Mouse (Mus musculus) cerebellum, adult 2 months (tissue): ENCODE measurements around the gene 1110032A03Rik. TPM values are rescaled to one million over a fixed set of nuclear protein-coding genes. Genes with fewer than 3 reads are reported as not detected.
A peak's percentile ranks its signal among the peaks of the same experiment; 100 is the strongest.

Source experiments
- DNase-seq, 2 experiments: peaks; one replicate each; pipeline ENCODE4 v3.0.0; 2021
- H3K27ac ChIP-seq: fragments of 200-500 bp; 2 replicates; pipeline ENCODE4 v1.5.1; 2012; ENCODE audit warnings: low read length, control low read depth, inconsistent platforms; ENCODE audit not compliant: insufficient read depth
- H3K27me3 ChIP-seq: fragments of 200-500 bp; 2 replicates; pipeline ENCODE4 v1.6.1; 2012; ENCODE audit warnings: inconsistent platforms, mild to moderate bottlenecking, low read length, moderate library complexity; ENCODE audit not compliant: control insufficient read depth, insufficient read depth
- H3K4me1 ChIP-seq: fragments of 200-500 bp; 2 replicates; pipeline ENCODE4 v1.6.1; 2011; ENCODE audit warnings: low read length; ENCODE audit not compliant: control insufficient read depth, insufficient read depth
- H3K4me3 ChIP-seq: fragments of 200-500 bp; replicated peaks from 2 replicates; pipeline ENCODE3; 2011; ENCODE audit warnings: mild to moderate bottlenecking, low read depth, low read length, control low read depth; ENCODE audit not compliant: insufficient read depth
- CTCF ChIP-seq: fragments of 200-500 bp; IDR thresholded peaks from 2 replicates; pipeline ENCODE4 v1.5.1; 2011; ENCODE audit warnings: low read depth, mild to moderate bottlenecking, control low read depth, low read length, moderate library complexity, borderline replicate concordance; ENCODE audit not compliant: insufficient read depth
- POLR2A ChIP-seq: fragments of 200-500 bp; IDR thresholded peaks from 2 replicates; pipeline ENCODE4 v1.6.1; 2011; ENCODE audit warnings: low read length, control low read depth, borderline replicate concordance; ENCODE audit not compliant: insufficient read depth
- WGBS: fragments of 180-500 bp; shearing (Covaris S2); methylation state at CpG from one replicate; pipeline ENCODE4 v1.1.7; 2018; 5-methylcytosine and 5-hydroxymethylcytosine counted together
- polyA plus RNA-seq: library from polyadenylated mRNA; depleted of rRNA; stranded (reverse); fragments of >200 nt; gene quantifications from 2 replicates; pipeline ENCODE4 v1.2.3, GENCODE M21; 2012; rRNA removed

Gene 1110032A03Rik
- polyA plus RNA-seq, 1 experiment, result 87.8 TPM

DNA sequence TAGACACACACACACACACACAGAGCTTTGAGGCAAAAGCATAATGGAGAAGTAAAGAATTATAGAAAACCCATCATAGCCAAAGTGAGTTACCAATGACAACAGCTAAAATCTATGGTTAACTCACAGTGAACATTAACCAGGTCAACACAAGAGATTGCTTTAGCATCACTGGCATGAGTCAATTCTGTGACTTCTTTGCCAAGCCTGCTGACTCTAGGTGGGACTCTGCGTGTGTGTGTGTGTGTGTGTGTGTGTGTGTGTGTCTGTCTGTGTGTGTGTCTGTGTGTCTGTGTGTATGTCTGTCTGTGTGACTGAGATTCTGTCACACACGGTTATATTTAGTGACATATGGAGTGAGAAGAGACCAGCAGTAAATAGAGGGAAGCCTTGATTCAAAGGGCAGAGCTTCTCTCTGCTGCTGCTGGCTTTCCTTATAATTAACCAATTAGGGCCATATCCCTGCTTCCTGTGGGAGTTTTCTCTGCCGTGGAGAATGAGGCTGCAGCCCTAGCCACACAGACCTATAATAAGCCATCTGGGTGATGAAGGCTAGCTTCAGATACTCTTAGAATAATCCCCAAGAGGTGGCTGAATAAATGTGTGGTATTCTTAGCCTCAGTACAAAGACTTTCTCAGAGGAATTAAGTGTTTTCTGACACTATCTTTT, 50.5 kb downstream of the 1110032A03Rik start:
- TF ChIP-seq CTCF (no peak), POLR2A (no peak)
- peak; percentile 51 to 54 for DNase-seq
- no peaks in the 10 kb centered on the region for H3K27me3 ChIP-seq
- peak overlapping the region; percentile 86 for H3K27ac ChIP-seq
- 5% methylated on average over 3 of the region's 3 CpGs for WGBS
- H3K4me1 ChIP-seq, result peaks cover 26% of the 10 kb centered on the region
- peak overlapping the region; percentile 46 for H3K4me3 ChIP-seq

DNA sequence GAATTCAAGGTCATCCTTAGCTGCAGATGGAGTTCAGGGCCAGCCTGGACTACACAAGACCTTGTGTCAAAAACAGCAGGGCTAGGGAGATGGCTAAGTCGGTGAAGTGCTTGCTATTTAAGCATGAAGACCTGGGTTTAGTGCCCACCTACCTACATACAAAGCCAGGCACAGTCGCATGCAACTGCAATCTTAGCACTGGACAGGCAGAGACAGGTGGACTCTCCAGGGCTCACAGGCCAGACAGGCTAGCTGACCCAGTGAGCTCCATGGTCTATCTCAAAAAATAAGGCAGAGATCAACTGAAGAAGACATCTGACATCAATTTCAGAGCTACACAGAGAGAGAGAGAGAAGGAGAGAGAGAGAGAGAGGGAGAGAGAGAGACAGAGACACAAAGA, 51.2 kb downstream of the 1110032A03Rik start:
- TF ChIP-seq POLR2A (no peak), CTCF (no peak)

DNA sequence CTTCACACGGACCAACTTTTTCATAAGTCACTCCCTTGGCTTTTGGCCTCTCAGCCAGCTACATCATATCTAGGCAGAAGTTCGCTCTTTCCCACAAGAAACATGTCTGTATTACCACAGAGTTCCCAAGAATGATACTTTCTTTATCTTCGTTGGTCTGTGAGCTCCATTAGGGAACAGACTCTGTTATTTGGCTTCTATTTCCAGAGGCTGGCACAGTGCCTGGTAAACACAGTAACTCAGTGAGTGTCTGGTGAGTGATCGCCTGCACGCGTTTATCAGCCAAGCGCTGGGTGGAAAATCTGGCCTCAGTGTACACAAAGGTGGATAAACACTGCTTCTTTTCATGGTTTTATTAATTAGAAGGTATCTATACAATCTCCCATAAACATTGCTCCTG, 51.9 kb downstream of the 1110032A03Rik start:
- H3K4me3 ChIP-seq, result peak overlapping the region; percentile 22

More for the DNA sequence above, 51.2 kb downstream of the 1110032A03Rik start:
- peak; percentile 39 to 54 for DNase-seq
- WGBS, result 23% methylated on average over 2 of the region's 2 CpGs
- H3K4me3 ChIP-seq, result peak overlapping the region; percentile 4
- peak overlapping the region; percentile 86 for H3K27ac ChIP-seq
- H3K27me3 ChIP-seq, result no peaks in the 10 kb centered on the region
- peaks cover 26% of the 10 kb centered on the region for H3K4me1 ChIP-seq

DNA sequence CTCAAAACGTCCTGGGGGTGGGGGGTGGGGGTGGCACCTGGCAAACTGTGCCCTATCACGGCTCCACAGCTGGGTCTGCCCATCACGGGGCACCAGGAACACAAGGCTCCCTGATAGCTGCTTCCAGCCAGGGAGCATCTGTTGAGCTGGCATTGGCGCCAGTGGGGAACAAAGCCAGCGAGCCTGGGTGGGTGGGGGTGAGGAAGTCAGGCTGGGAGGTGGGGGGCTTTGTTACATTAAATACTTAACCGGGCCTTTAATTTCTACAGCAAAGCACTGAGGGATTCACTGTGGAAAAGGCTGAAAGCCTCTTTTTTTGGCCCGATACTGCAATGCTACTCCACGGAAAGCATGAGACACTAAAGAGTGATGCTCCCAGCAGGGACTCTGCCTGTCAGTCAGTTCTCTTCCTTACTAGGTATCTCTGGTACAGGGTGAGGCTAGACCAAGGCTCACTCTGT, 52.8 kb downstream of the 1110032A03Rik start:
- DNase-seq, result peak; percentile 66 to 69
- H3K4me1 ChIP-seq, result peaks cover 26% of the 10 kb centered on the region
- H3K27me3 ChIP-seq, result no peaks in the 10 kb centered on the region
- 5% methylated on average over 8 of the region's 8 CpGs for WGBS
- peak overlapping the region; percentile 85 for H3K27ac ChIP-seq
- TF ChIP-seq POLR2A (no peak), CTCF (no peak)
- H3K4me3 ChIP-seq, result peak overlapping the region; percentile 8

More for the DNA sequence above, 51.9 kb downstream of the 1110032A03Rik start:
- Histone ChIP-seq H3K27ac (peak overlapping the region; percentile 66), H3K4me1 (peaks cover 26% of the 10 kb centered on the region), H3K27me3 (no peaks in the 10 kb centered on the region)
- DNase-seq, result peak; percentile 87 to 92
- WGBS, result 5% methylated on average over 7 of the region's 7 CpGs
- TF ChIP-seq POLR2A (no peak), CTCF (no peak)

DNA sequence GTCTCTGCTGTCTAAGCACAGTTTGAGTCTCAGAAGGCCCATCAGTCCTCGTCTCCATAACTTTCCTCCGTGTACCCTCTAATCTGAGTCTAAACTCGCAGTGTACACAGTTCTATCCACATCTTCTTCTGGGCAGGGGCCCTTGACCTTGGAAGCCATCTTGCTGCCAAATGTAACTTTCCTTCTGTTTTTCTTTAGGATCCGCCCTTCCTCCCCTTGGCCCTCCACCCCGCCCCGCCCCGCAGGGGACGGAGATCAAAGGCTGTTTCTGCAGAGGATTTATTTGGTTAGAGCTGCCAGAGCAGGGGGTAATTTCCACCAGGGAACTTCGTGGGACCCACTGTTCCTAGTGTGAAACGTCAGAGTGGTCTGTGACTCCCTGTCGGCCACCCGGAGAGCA, 54.3 kb downstream of the 1110032A03Rik start:
- Histone ChIP-seq H3K27ac (peak overlapping the region; percentile 32), H3K4me1 (peaks cover 33% of the 10 kb centered on the region), H3K27me3 (no peaks in the 10 kb centered on the region), H3K4me3 (no peak overlapping the region)
- no peak for TF ChIP-seq POLR2A
- TF ChIP-seq CTCF, result no peak
- peak in 1 of 2 experiments; percentile 29 for DNase-seq
- WGBS, result 43% methylated on average over 12 of the region's 12 CpGs

DNA sequence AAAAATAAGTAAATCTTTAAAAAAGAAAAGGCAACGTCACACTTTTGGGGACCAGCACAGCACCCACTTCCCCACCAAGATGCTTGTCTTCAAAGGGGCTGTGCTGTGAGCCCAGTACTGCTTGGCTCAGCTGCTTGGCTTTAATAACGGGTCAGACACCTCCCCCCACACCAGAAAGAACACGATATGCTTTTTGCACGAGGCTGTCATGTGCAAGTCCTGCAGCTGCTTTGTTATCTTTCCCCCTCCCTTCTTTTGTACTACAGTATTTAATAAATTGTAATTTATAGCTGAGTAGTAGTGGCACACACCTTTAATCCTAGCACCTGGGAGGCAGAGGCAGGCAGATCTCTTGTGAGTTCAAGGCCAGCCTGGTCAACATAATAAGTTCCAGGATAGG, 56.4 kb downstream of the 1110032A03Rik start:
- Histone ChIP-seq H3K4me1 (peaks cover 34% of the 10 kb centered on the region), H3K27me3 (no peaks in the 10 kb centered on the region), H3K27ac (no peak overlapping the region), H3K4me3 (no peak overlapping the region)
- 59% methylated on average over 4 of the region's 4 CpGs for WGBS
- TF ChIP-seq POLR2A, result no peak
- TF ChIP-seq CTCF, result no peak
- DNase-seq, result no peak

DNA sequence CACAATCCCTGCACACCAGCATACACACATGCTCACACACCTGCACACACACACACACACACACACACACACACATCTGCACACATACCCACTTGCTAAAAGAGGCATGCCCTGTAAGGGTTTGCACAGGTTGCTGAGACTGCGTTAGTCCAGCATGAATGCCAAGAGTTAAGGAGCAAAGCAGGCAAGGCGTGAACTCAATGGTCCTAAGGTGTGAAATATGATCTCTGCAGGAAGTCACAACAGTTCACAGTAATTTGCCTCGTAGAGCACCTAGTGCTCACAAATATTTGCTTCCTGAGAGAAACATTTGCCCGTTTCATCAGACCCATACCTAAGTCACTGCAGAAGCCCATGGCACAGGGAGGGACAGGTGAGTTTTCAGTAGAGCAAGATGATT, 61.1 kb downstream of the 1110032A03Rik start:
- H3K4me3 ChIP-seq, result no peak overlapping the region
- H3K27ac ChIP-seq, result no peak overlapping the region
- 20% methylated on average over 4 of the region's 4 CpGs for WGBS
- H3K27me3 ChIP-seq, result no peaks in the 10 kb centered on the region
- H3K4me1 ChIP-seq, result peaks cover 14% of the 10 kb centered on the region
- TF ChIP-seq POLR2A, result no peak
- TF ChIP-seq CTCF, result no peak
- no peak for DNase-seq

Other genes with a start within 250 kb of the 1110032A03Rik start
- gene Pts, start 246.8 kb downstream of the 1110032A03Rik start, polyA plus RNA-seq, result 51.2 and 57.0 TPM in 2 replicates
- gene Il18, start 220.7 kb downstream of the 1110032A03Rik start, polyA plus RNA-seq, result 30.5 and 32.9 TPM in 2 replicates
- gene Bco2, start 220.3 kb downstream of the 1110032A03Rik start, polyA plus RNA-seq, result 1.1 and 1.4 TPM in 2 replicates
- not detected in 2 replicates for gene Tex12, start 214.2 kb downstream of the 1110032A03Rik start, polyA plus RNA-seq
- 193 and 205 TPM in 2 replicates for gene Sdhd, start 171.7 kb downstream of the 1110032A03Rik start, polyA plus RNA-seq
- gene Timm8b, start 171.6 kb downstream of the 1110032A03Rik start, polyA plus RNA-seq, result 481 and 504 TPM in 2 replicates
- gene Pih1d2, start 158.2 kb downstream of the 1110032A03Rik start, polyA plus RNA-seq, result 1.8 and 2.3 TPM in 2 replicates
- 11.4 and 12.3 TPM in 2 replicates for gene Nkapd1, start 158.1 kb downstream of the 1110032A03Rik start, polyA plus RNA-seq
- 78.4 and 82.3 TPM in 2 replicates for gene Dlat, start 115.7 kb downstream of the 1110032A03Rik start, polyA plus RNA-seq
- 81.7 and 85.7 TPM in 2 replicates for gene Dixdc1, start 36.0 kb downstream of the 1110032A03Rik start, polyA plus RNA-seq
- 3.0 and 3.8 TPM in 2 replicates for gene 2310030G06Rik, start 29.0 kb downstream of the 1110032A03Rik start, polyA plus RNA-seq
- 296 and 364 TPM in 2 replicates for gene Cryab, start 24.2 kb downstream of the 1110032A03Rik start, polyA plus RNA-seq
- 3.2 and 3.4 TPM in 2 replicates for gene Hspb2, start 23.2 kb downstream of the 1110032A03Rik start, polyA plus RNA-seq
- 7.3 and 8.0 TPM in 2 replicates for gene Fdxacb1, start 7.3 kb downstream of the 1110032A03Rik start, polyA plus RNA-seq
- gene Alg9, start 501 bp downstream of the 1110032A03Rik start, polyA plus RNA-seq, result 22.5 and 23.7 TPM in 2 replicates
- 30.2 and 34.7 TPM in 2 replicates for gene Ppp2r1b, start 69.8 kb upstream of the 1110032A03Rik start, polyA plus RNA-seq
- 23.1 and 23.6 TPM in 2 replicates for gene Sik2, start 233.6 kb upstream of the 1110032A03Rik start, polyA plus RNA-seq